Mouse (Mus musculus): Measurements from ENCODE around the gene Gm45234.

The Gm45234 gene

GRCm38 (mm10) chr6:124765951-124766350 lies 10.1 kb upstream of the Gm45234 start:
- no peak for DNase-seq

- peak; percentile 84 to 91 for DNase-seq
Observed at GRCm38 (mm10) chr6:124759259-124759658, 3.4 kb upstream of the Gm45234 start.

- DNase-seq, result no peak
Observed at GRCm38 (mm10) chr6:124758849-124759232, 3.0 kb upstream of the Gm45234 start.

GRCm38 (mm10) chr6:124757909-124758848 lies 2.4 kb upstream of the Gm45234 start:
- DNase-seq, result peak; percentile 34 to 36

- no peak for DNase-seq
Observed at GRCm38 (mm10) chr6:124757351-124757880, 1.6 kb upstream of the Gm45234 start.

GRCm38 (mm10) chr6:124756652-124757350 lies 980 bp upstream of the Gm45234 start:
- DNase-seq, result peak; percentile 89 to 90

- no peak for DNase-seq
Observed at GRCm38 (mm10) chr6:124755306-124755705, 515 bp downstream of the Gm45234 start.

- DNase-seq, result no peak
Observed at GRCm38 (mm10) chr6:124753861-124754260, 2.0 kb downstream of the Gm45234 start.

- DNase-seq, result no peak
Observed at GRCm38 (mm10) chr6:124750405-124750804, 5.4 kb downstream of the Gm45234 start.

- DNase-seq, result no peak
Observed at GRCm38 (mm10) chr6:124746654-124747632, 8.9 kb downstream of the Gm45234 start.

- DNase-seq, result no peak
Observed at GRCm38 (mm10) chr6:124746296-124746605, 9.6 kb downstream of the Gm45234 start.

- peak; percentile 92 to 94 for DNase-seq
Observed at GRCm38 (mm10) chr6:124745490-124746295, 10.1 kb downstream of the Gm45234 start.

- DNase-seq, result no peak
Observed at GRCm38 (mm10) chr6:124744755-124745321, 11.0 kb downstream of the Gm45234 start.

GRCm38 (mm10) chr6:124743647-124744046 lies 12.2 kb downstream of the Gm45234 start:
- no peak for DNase-seq

- DNase-seq, result no peak
Observed at GRCm38 (mm10) chr6:124742839-124743514, 12.8 kb downstream of the Gm45234 start.

- DNase-seq, result no peak
Observed at GRCm38 (mm10) chr6:124741842-124742241, 14.0 kb downstream of the Gm45234 start.

GRCm38 (mm10) chr6:124740888-124741761 lies 14.7 kb downstream of the Gm45234 start, which contains the start of gene Grcc10:
TSS of gene Grcc10 (minus strand) at chr6:124741374.
- peak; percentile 89 to 90 for DNase-seq

- peak; percentile 62 for DNase-seq
Observed at GRCm38 (mm10) chr6:124740211-124740887, 15.5 kb downstream of the Gm45234 start.

Measured in lung, adult 18-20 months (tissue).